Mouse (Mus musculus) CH12.LX (cell line): ENCODE measurements at regions not wholly inside any gene's neighbourhood (a gene's known extent, or its start where the extent isn't known, plus 50 kb on each side); places are given as distances from the start of the nearest gene placed in this dataset.

ENCODE experiments used
- DNase-seq: peaks from one replicate; pipeline ENCODE4 v3.0.0-alpha.2; 2013; ENCODE audit errors: extremely low read depth
- H3K27ac ChIP-seq: 2 replicates; pipeline ENCODE4 v1.5.1; 2012; ENCODE audit warnings: low read depth, mild to moderate bottlenecking, control low read depth, moderate library complexity; ENCODE audit not compliant: insufficient read depth
- H3K27me3 ChIP-seq: replicated peaks from 2 replicates; pipeline ENCODE3; 2012; ENCODE audit warnings: inconsistent platforms
- H3K36me3 ChIP-seq, 2 experiments: replicated peaks in 1 of 2; 2 replicates each; pipeline versions ENCODE3 to v1.6.1; 2012; ENCODE audit warnings: inconsistent platforms in 1 of 2, low read length in 1 of 2, mild to moderate bottlenecking in 1 of 2, mixed read lengths in 1 of 2, moderate library complexity in 1 of 2; ENCODE audit not compliant: control insufficient read depth in 1 of 2, insufficient read depth in 1 of 2
- H3K4me1 ChIP-seq, 2 experiments: 2 replicates each; pipeline ENCODE4 v1.6.1; 2012; ENCODE audit warnings: inconsistent platforms in 1 of 2, moderate library complexity in 1 of 2; ENCODE audit not compliant: insufficient read depth in 2 of 2, control insufficient read depth in 1 of 2
- H3K4me2 ChIP-seq: 2 replicates; pipeline ENCODE4 v1.6.1; 2012; ENCODE audit warnings: low read depth, mild to moderate bottlenecking, control low read depth; ENCODE audit not compliant: poor library complexity, insufficient read depth, severe bottlenecking
- H3K4me3 ChIP-seq, 3 experiments: fragments of 150-350 bp in 1 of 3; sonication (generic) in 1 of 3; replicated peaks in 1 of 3; 2 replicates each; pipeline versions ENCODE3 to v1.5.1; 2011 to 2012; ENCODE audit warnings: low read depth in 2 of 3, low read length in 2 of 3, mild to moderate bottlenecking in 2 of 3, moderate library complexity in 2 of 3, control low read depth in 1 of 3, improper control_type of control experiment in 1 of 3, inconsistent platforms in 1 of 3, mixed read lengths in 1 of 3; ENCODE audit not compliant: poor library complexity in 1 of 3
- H3K79me2 ChIP-seq: replicated peaks from 2 replicates; pipeline ENCODE4 v1.6.1; 2012; ENCODE audit warnings: mild to moderate bottlenecking, moderate library complexity; ENCODE audit not compliant: control insufficient read depth, poor library complexity, insufficient read depth, severe bottlenecking; ENCODE audit errors: extremely low read depth
- H3K9ac ChIP-seq: 2 replicates; pipeline ENCODE4 v1.6.1; 2012; ENCODE audit warnings: low read depth, mild to moderate bottlenecking, control low read depth, moderate library complexity; ENCODE audit not compliant: insufficient read depth
- H3K9me3 ChIP-seq: replicated peaks from 2 replicates; pipeline ENCODE3; 2012; ENCODE audit warnings: low read length, inconsistent platforms, mixed read lengths
- BHLHE40 ChIP-seq: IDR thresholded peaks from 2 replicates; pipeline ENCODE4 v1.6.1; 2011; ENCODE audit warnings: mild to moderate bottlenecking, low read depth, low read length, improper control_type of control experiment
- CHD1 ChIP-seq: IDR thresholded peaks from 2 replicates; pipeline ENCODE4 v1.6.1; 2012; ENCODE audit warnings: low read depth, low read length, improper control_type of control experiment, inconsistent platforms
- CHD2 ChIP-seq: IDR thresholded peaks from 2 replicates; pipeline ENCODE4 v1.6.1; 2011; ENCODE audit warnings: low read length, improper control_type of control experiment
- CTCF ChIP-seq, 2 experiments: IDR thresholded peaks in 1 of 2; conservative IDR thresholded peaks in 1 of 2; 2 replicates each; pipeline ENCODE4 v1.5.1; 2011 to 2012; ENCODE audit warnings: low read depth in 2 of 2, low read length in 2 of 2, improper control_type of control experiment in 1 of 2, inconsistent platforms in 1 of 2, mild to moderate bottlenecking in 1 of 2, moderate library complexity in 1 of 2
- E2F4 ChIP-seq: IDR thresholded peaks from 2 replicates; pipeline ENCODE4 v1.6.1; 2011; ENCODE audit warnings: low read depth, low read length, improper control_type of control experiment; ENCODE audit not compliant: insufficient replicate concordance
- ELF1 ChIP-seq: IDR thresholded peaks from 2 replicates; pipeline ENCODE4 v1.6.1; 2014; ENCODE audit warnings: low read depth, mild to moderate bottlenecking, inconsistent platforms, low read length, improper control_type of control experiment
- EP300 ChIP-seq: IDR thresholded peaks from 2 replicates; pipeline ENCODE4 v1.6.1; 2011; ENCODE audit warnings: low read length, improper control_type of control experiment
- ETS1 ChIP-seq: conservative IDR thresholded peaks from 2 replicates; pipeline ENCODE4 v1.6.1; 2012; ENCODE audit warnings: low read depth, mild to moderate bottlenecking, inconsistent platforms, low read length, improper control_type of control experiment, moderate library complexity
- KAT2A ChIP-seq: IDR thresholded peaks from 2 replicates; pipeline ENCODE4 v1.6.1; 2012; ENCODE audit warnings: low read length, improper control_type of control experiment, inconsistent platforms; ENCODE audit not compliant: insufficient replicate concordance
- MAFK ChIP-seq: IDR thresholded peaks from 2 replicates; pipeline ENCODE4 v1.6.1; 2011; ENCODE audit warnings: low read length, improper control_type of control experiment; ENCODE audit not compliant: insufficient replicate concordance
- MAX ChIP-seq: IDR thresholded peaks from 2 replicates; pipeline ENCODE4 v1.6.1; 2011; ENCODE audit warnings: low read length, improper control_type of control experiment
- MAZ ChIP-seq: IDR thresholded peaks from 2 replicates; pipeline ENCODE4 v1.6.1; 2012; ENCODE audit warnings: low read depth, mild to moderate bottlenecking, inconsistent platforms, low read length, improper control_type of control experiment, moderate library complexity
- MEF2A ChIP-seq: IDR thresholded peaks from 2 replicates; pipeline ENCODE4 v1.6.1; 2014; ENCODE audit warnings: low read depth, mild to moderate bottlenecking, inconsistent platforms, low read length, improper control_type of control experiment, borderline replicate concordance
- MXI1 ChIP-seq: IDR thresholded peaks from 2 replicates; pipeline ENCODE4 v1.6.1; 2011; ENCODE audit warnings: mild to moderate bottlenecking, low read depth, low read length, improper control_type of control experiment
- MYC ChIP-seq: IDR thresholded peaks from 2 replicates; pipeline ENCODE4 v1.6.1; 2011; ENCODE audit warnings: low read depth, mild to moderate bottlenecking, improper control_type of control experiment, low read length
- NRF1 ChIP-seq: IDR thresholded peaks from 2 replicates; pipeline ENCODE4 v1.6.1; 2014; ENCODE audit warnings: low read depth, mild to moderate bottlenecking, inconsistent platforms, low read length, improper control_type of control experiment, moderate library complexity
- POLR2A ChIP-seq: IDR thresholded peaks from 2 replicates; pipeline ENCODE4 v1.6.1; 2011; ENCODE audit warnings: low read depth, mild to moderate bottlenecking, improper control_type of control experiment, low read length
- POLR2AphosphoS2 ChIP-seq: IDR thresholded peaks from 2 replicates; pipeline ENCODE4 v1.6.1; 2011; ENCODE audit warnings: low read depth, low read length, improper control_type of control experiment
- RAD21 ChIP-seq: IDR thresholded peaks from 2 replicates; pipeline ENCODE4 v1.6.1; 2011; ENCODE audit warnings: low read depth, mild to moderate bottlenecking, low read length, improper control_type of control experiment, moderate library complexity
- SIN3A ChIP-seq: IDR thresholded peaks from 2 replicates; pipeline ENCODE4 v1.6.1; 2012; ENCODE audit warnings: low read length, improper control_type of control experiment, inconsistent platforms
- SMC3 ChIP-seq: IDR thresholded peaks from 2 replicates; pipeline ENCODE4 v1.6.1; 2011; ENCODE audit warnings: low read depth, low read length, improper control_type of control experiment
- TBP ChIP-seq: conservative IDR thresholded peaks from 2 replicates; pipeline ENCODE4 v1.6.1; 2011; ENCODE audit warnings: low read depth, low read length, improper control_type of control experiment
- TCF12 ChIP-seq: IDR thresholded peaks from 2 replicates; pipeline ENCODE4 v1.6.1; 2014; ENCODE audit warnings: low read depth, mild to moderate bottlenecking, inconsistent platforms, low read length, improper control_type of control experiment
- UBTF ChIP-seq: IDR thresholded peaks from 2 replicates; pipeline ENCODE4 v1.6.1; 2012; ENCODE audit warnings: low read depth, mild to moderate bottlenecking, inconsistent platforms, low read length, improper control_type of control experiment, moderate library complexity
- USF1 ChIP-seq: IDR thresholded peaks from 2 replicates; pipeline ENCODE4 v1.6.1; 2014; ENCODE audit warnings: low read depth, mild to moderate bottlenecking, inconsistent platforms, low read length, improper control_type of control experiment
- USF2 ChIP-seq: conservative IDR thresholded peaks from 2 replicates; pipeline ENCODE4 v1.6.1; 2011; ENCODE audit warnings: low read depth, low read length, improper control_type of control experiment
- ZC3H11A ChIP-seq: IDR thresholded peaks from 2 replicates; pipeline ENCODE4 v1.6.1; 2012; ENCODE audit warnings: low read depth, mild to moderate bottlenecking, inconsistent platforms, low read length, improper control_type of control experiment
- dilution Hi-C: fragments of 300-500 bp; cut with MboI; formaldehyde crosslinking; loops from 2 replicates; pipeline ENCODE4 v1.14.3; 2020; ENCODE audit warnings: low sequenced_read_pairs; ENCODE audit not compliant: extremely low pct_unique_long_range_greater_than_20kb, extremely low pct_ligation_motif_present
- in situ Hi-C: fragments of 300-500 bp; cut with MboI; formaldehyde crosslinking; loops from 3 replicates; pipeline ENCODE4 v1.14.3; 2019; ENCODE audit warnings: low sequenced_read_pairs, low pct_ligation_motif_present, low pct_unique_long_range_greater_than_20kb, mixed read lengths

- Histone ChIP-seq H3K27me3 (no peaks in the 10 kb centered on the region), H3K9ac (no peak overlapping the region), H3K4me2 (no peak overlapping the region), H3K4me3 (no peak overlapping the region), H3K27ac (no peak overlapping the region), H3K79me2 (no peaks in the 10 kb centered on the region), H3K36me3 (no peaks in the 10 kb centered on the region), H3K4me1 (no peaks in the 10 kb centered on the region), H3K9me3 (peaks cover 80% of the 10 kb centered on the region)
- TF ChIP-seq ZC3H11A (no peak), MAX (no peak), MXI1 (no peak), MAZ (no peak), SIN3A (no peak), MEF2A (no peak), BHLHE40 (no peak), RAD21 (no peak), CTCF (conservative IDR thresholded peaks at IDR 0.05 in 1 of 2, IDR thresholded peaks at IDR 0.05 in 1 of 2; ENCODE audit: low read depth in 2 of 2, low read length in 2 of 2) (no peak), POLR2AphosphoS2 (no peak), TBP (no peak), EP300 (no peak), E2F4 (no peak)
- in situ Hi-C loops: no loop called here
- dilution Hi-C loops: no loop called here
- no peak for DNase-seq
Observed at GRCm38 (mm10) chr5:118987376-118988000, 427.0 kb downstream of the Med13l start.

- dilution Hi-C loops: no loop called here
- Histone ChIP-seq H3K4me3 (no peak overlapping the region), H3K9ac (no peak overlapping the region)
- TF ChIP-seq ETS1 (no peak), UBTF (no peak), MXI1 (no peak), MEF2A (no peak), E2F4 (no peak), SMC3 (no peak), TCF12 (no peak), CHD2 (no peak), USF2 (no peak), MAFK (no peak), CHD1 (no peak), POLR2A (no peak), KAT2A (no peak), MYC (no peak), MAX (no peak), POLR2AphosphoS2 (no peak), USF1 (no peak), NRF1 (no peak), ELF1 (no peak)
- TF ChIP-seq, all 38 proteins: peak for 0
- no peak overlapping the region for H3K4me2 ChIP-seq
- in situ Hi-C loops: no loop called here
- H3K27ac ChIP-seq: no peak overlapping the region
- no peak for DNase-seq
- H3K36me3 ChIP-seq: no peaks in the 10 kb centered on the region
- H3K79me2 ChIP-seq: no peaks in the 10 kb centered on the region
- no peaks in the 10 kb centered on the region for H3K4me1 ChIP-seq
- H3K9me3 ChIP-seq: peaks cover 100% of the 10 kb centered on the region
- H3K27me3 ChIP-seq: no peaks in the 10 kb centered on the region
Observed at GRCm38 (mm10) chr5:118999124-118999523, 438.6 kb downstream of the Med13l start.
